Mouse (Mus musculus) neural tube, embryonic 15.5 days (tissue): Measurements from ENCODE around the gene Gnas. TPM values are rescaled to one million over a fixed set of nuclear protein-coding genes. Genes with fewer than 3 reads are reported as not detected.

Experiments
- ATAC-seq: fragments of 200-750 bp; cut with Nextera tagmentation; 2 replicates; pipeline ENCODE4 v1.8.0; 2017; ENCODE audit warnings: mild to moderate bottlenecking, moderate TSS enrichment, moderate library complexity; ENCODE audit not compliant: low FRiP score
- H3K27ac ChIP-seq: fragments of 300-500 bp; sonication (generic); replicated peaks from 2 replicates; pipeline ENCODE4 v1.5.1; 2015; ENCODE audit warnings: mild to moderate bottlenecking, inconsistent platforms
- H3K27me3 ChIP-seq: fragments of 300-500 bp; sonication (generic); replicated peaks from 2 replicates; pipeline ENCODE4 v1.6.1; 2015; ENCODE audit warnings: inconsistent platforms
- H3K36me3 ChIP-seq: fragments of 300-500 bp; sonication (generic); 2 replicates; pipeline ENCODE4 v1.6.1; 2015; ENCODE audit warnings: inconsistent platforms
- H3K4me1 ChIP-seq: fragments of 300-500 bp; sonication (generic); 2 replicates; pipeline ENCODE4 v1.6.1; 2015; ENCODE audit warnings: inconsistent platforms
- H3K4me2 ChIP-seq: fragments of 300-500 bp; sonication (generic); 2 replicates; pipeline ENCODE4 v1.6.1; 2015; ENCODE audit warnings: inconsistent platforms, mild to moderate bottlenecking, moderate library complexity
- H3K4me3 ChIP-seq: fragments of 300-500 bp; sonication (generic); replicated peaks from 2 replicates; pipeline ENCODE4 v1.5.1; 2015; ENCODE audit warnings: mild to moderate bottlenecking, inconsistent platforms
- H3K9ac ChIP-seq: fragments of 300-500 bp; sonication (generic); replicated peaks from 2 replicates; pipeline ENCODE4 v1.6.1; 2015; ENCODE audit warnings: mild to moderate bottlenecking, inconsistent platforms
- H3K9me3 ChIP-seq: fragments of 300-500 bp; sonication (generic); replicated peaks from 2 replicates; pipeline ENCODE4 v1.6.1; 2016; ENCODE audit warnings: inconsistent platforms
- WGBS: fragments of 180-500 bp; shearing (Covaris S2); methylation state at CpG from one replicate; pipeline ENCODE4 v1.1.7; 2015; ENCODE audit warnings: mixed read lengths; 5-methylcytosine and 5-hydroxymethylcytosine counted together
- polyA plus RNA-seq: library from polyadenylated mRNA; unstranded; fragments of >200 nt; fragmentation: Nextera tagmentation; extraction: Ambion mirVana; gene quantifications from 2 replicates; pipeline ENCODE4 v1.2.1, GENCODE M21; 2015

The Gnas gene
- polyA plus RNA-seq, 1 experiment from 2014 or later: 1,770 TPM

- WGBS: 92% methylated on average over 5 of the region's 5 CpGs
- Histone ChIP-seq H3K9ac (no peak overlapping the region), H3K27ac (no peak overlapping the region), H3K4me1 (no peaks in the 10 kb centered on the region), H3K36me3 (peaks cover 2% of the 10 kb centered on the region; the same call in 1 of the 2 replicates), H3K27me3 (no peaks in the 10 kb centered on the region), H3K4me3 (no peak overlapping the region), H3K4me2 (no peak overlapping the region), H3K9me3 (no peaks in the 10 kb centered on the region)
- ATAC-seq: no peak
Observed at GRCm38 (mm10) chr2:174273131-174273530, 11.0 kb upstream of the Gnas start.

GRCm38 (mm10) chr2:174273961-174274360, 10.2 kb upstream of the Gnas start:
- Histone ChIP-seq H3K9ac (no peak overlapping the region), H3K9me3 (no peaks in the 10 kb centered on the region), H3K4me1 (no peaks in the 10 kb centered on the region), H3K36me3 (no peaks in the 10 kb centered on the region; the same call in 1 of the 2 replicates), H3K4me3 (no peak overlapping the region), H3K27me3 (no peaks in the 10 kb centered on the region), H3K27ac (no peak overlapping the region), H3K4me2 (no peak overlapping the region)
- WGBS: 92% methylated on average over 2 of the region's 2 CpGs
- no peak for ATAC-seq

- Histone ChIP-seq H3K9me3 (no peaks in the 10 kb centered on the region), H3K27ac (no peak overlapping the region), H3K9ac (no peak overlapping the region), H3K4me3 (no peak overlapping the region), H3K36me3 (peaks cover 22% of the 10 kb centered on the region), H3K4me2 (no peak overlapping the region), H3K27me3 (peaks cover 15% of the 10 kb centered on the region), H3K4me1 (peaks cover 4% of the 10 kb centered on the region; the same call in 1 of the 2 replicates)
- no peak for ATAC-seq
- 77% methylated on average over 8 of the region's 8 CpGs for WGBS
Observed at GRCm38 (mm10) chr2:174279771-174280170, 4.3 kb upstream of the Gnas start.

DNA sequence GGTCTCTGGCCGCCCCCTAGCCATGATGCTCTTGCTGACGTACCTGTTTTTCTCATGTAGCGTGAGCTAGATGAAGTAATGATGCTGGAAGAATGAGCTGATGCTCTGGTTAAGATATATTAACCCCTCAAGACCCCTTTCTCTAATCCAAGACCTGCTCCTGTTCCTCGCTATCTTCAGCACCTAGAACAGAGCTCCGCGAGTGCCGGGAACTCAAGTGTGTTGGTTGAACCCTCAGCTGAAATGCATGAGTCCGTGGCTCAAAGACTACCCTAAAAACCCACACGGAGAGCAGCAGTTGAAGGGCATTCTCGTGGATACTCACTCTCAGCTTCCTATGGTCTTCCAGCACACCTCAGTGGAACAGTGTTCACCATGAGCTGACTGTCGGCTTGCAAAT, 779 bp upstream of the Gnas start:
- Histone ChIP-seq H3K9ac (no peak overlapping the region), H3K27me3 (peaks cover 47% of the 10 kb centered on the region), H3K9me3 (0 out of 2 replicates have a peak, but pooled peaks cover 11% of the 10 kb centered on the region), H3K4me2 (peak overlapping the region; percentile 56), H3K36me3 (peaks cover 42% of the 10 kb centered on the region), H3K4me1 (peaks cover 13% of the 10 kb centered on the region), H3K27ac (no peak overlapping the region), H3K4me3 (peak overlapping the region; percentile 36)
- 0 out of 2 replicates have a peak, but pooled peaks have one; percentile 14 for ATAC-seq
- WGBS: 58% methylated on average over 11 of the region's 11 CpGs

- ATAC-seq: no peak
- peak overlapping the region; percentile 56 for H3K4me2 ChIP-seq
- H3K4me3 ChIP-seq: peak overlapping the region; percentile 36
- H3K4me1 ChIP-seq: peaks cover 24% of the 10 kb centered on the region
- 0 out of 2 replicates have a peak, but pooled peaks cover 11% of the 10 kb centered on the region for H3K9me3 ChIP-seq
- H3K27ac ChIP-seq: no peak overlapping the region
- 42% methylated on average over 58 of the region's 58 CpGs for WGBS
- 0 out of 2 replicates have a peak overlapping the region, but pooled peaks have one; percentile 26 for H3K9ac ChIP-seq
- H3K36me3 ChIP-seq: peaks cover 42% of the 10 kb centered on the region
- peaks cover 56% of the 10 kb centered on the region for H3K27me3 ChIP-seq
Observed at GRCm38 (mm10) chr2:174284807-174285457, 812 bp downstream of the Gnas start.

DNA sequence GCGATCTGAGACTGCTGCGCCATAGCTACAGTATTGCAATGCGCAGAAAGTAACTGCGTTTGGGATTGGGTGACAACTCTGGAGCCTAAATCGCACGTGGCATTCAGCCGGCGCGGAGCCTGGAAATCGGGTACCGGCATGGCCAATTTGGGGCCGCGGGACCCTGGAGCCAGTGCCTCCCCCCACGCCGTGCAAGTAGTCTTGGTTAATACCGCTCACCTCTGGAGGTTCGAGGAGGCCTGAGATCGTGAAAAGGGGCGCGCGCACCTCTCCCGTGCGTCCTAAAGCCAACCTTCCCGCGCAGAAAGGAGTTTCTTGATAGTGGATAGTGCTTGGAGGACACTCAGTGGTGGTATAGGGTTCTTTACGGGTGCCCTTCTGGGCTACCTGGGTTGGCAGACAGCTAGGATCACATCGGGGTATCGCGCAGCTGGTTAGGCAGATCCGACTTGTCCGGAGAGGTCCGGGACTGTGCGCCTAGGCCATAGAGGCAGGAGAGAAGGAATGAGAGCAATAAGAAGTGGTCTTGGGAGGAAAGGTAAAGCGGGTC, 1.9 kb downstream of the Gnas start:
- Histone ChIP-seq H3K27ac (no peak overlapping the region), H3K36me3 (peaks cover 42% of the 10 kb centered on the region), H3K4me3 (peak overlapping the region; percentile 36), H3K9ac (no peak overlapping the region), H3K4me2 (peak overlapping the region; percentile 56), H3K4me1 (peaks cover 35% of the 10 kb centered on the region), H3K9me3 (0 out of 2 replicates have a peak, but pooled peaks cover 11% of the 10 kb centered on the region), H3K27me3 (peaks cover 56% of the 10 kb centered on the region)
- ATAC-seq: no peak
- 58% methylated on average over 34 of the region's 34 CpGs for WGBS

DNA sequence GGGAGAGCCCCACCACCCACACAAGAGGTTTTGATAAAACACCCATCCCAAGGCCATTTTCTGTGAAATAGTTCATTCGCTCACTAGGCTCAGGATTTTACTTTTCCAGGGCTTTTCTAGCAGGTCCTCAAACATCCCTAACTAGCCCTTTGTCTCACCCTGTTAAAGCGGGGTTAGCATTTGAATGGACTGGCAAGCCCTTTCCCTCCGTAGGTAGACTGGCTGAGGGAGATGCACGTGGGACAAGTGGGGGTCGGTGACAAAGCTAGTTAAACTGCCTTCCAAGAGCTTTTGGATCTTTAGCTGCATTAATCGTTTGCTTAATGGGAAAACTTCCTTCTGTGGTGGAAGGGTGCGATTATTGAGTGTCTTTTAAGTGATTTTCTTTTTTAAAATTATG, 3.8 kb downstream of the Gnas start:
- Histone ChIP-seq H3K4me2 (no peak overlapping the region), H3K9me3 (0 out of 2 replicates have a peak, but pooled peaks cover 11% of the 10 kb centered on the region), H3K4me1 (peaks cover 53% of the 10 kb centered on the region), H3K9ac (no peak overlapping the region), H3K4me3 (peak overlapping the region; percentile 9; the same call in 1 of the 2 replicates), H3K27ac (no peak overlapping the region), H3K27me3 (peaks cover 54% of the 10 kb centered on the region), H3K36me3 (peaks cover 38% of the 10 kb centered on the region)
- 38% methylated on average over 7 of the region's 7 CpGs for WGBS
- ATAC-seq: no peak

DNA sequence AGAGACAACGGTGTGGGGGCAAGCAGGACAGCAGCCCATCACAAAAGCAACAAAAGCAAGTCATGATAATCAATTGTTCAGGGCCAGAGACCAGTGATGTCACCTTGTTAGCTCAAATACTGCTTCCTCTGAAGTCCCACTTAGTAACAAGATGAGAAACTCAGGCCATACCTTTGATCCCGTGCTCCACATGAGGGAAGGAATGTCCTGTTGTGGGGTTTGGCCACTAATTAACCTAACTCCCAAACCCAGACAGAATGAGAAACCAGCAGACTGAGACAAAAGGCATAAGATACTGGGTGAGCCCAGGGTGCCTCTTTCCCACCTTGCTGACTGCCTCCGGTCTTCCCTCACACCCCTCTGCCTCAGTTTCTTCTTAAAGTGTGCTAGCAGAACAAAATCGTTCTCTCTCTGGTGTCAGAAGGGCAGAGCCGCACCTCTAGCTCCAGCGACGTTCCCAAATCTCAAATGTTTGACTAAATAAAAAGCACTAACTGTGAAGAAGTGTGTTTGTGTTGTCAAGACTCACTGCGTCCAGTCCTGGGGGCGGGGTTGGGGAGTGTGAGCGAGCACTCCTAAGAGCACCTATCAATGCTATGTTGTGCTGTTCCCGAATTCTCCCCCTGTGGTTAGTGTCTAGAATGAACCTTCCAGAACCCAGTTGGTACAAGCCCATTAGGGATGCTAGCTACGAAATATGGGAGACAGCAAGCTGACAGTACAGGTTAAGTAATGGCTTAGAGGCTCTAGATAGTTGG, 4.7 kb downstream of the Gnas start:
- no peak for ATAC-seq
- Histone ChIP-seq H3K9ac (no peak overlapping the region), H3K4me3 (no peak overlapping the region), H3K27me3 (peaks cover 49% of the 10 kb centered on the region), H3K9me3 (0 out of 2 replicates have a peak, but pooled peaks cover 11% of the 10 kb centered on the region), H3K27ac (no peak overlapping the region), H3K4me2 (no peak overlapping the region), H3K4me1 (peaks cover 60% of the 10 kb centered on the region), H3K36me3 (peaks cover 30% of the 10 kb centered on the region)
- 41% methylated on average over 12 of the region's 12 CpGs for whole genome bisulfite sequencing

DNA sequence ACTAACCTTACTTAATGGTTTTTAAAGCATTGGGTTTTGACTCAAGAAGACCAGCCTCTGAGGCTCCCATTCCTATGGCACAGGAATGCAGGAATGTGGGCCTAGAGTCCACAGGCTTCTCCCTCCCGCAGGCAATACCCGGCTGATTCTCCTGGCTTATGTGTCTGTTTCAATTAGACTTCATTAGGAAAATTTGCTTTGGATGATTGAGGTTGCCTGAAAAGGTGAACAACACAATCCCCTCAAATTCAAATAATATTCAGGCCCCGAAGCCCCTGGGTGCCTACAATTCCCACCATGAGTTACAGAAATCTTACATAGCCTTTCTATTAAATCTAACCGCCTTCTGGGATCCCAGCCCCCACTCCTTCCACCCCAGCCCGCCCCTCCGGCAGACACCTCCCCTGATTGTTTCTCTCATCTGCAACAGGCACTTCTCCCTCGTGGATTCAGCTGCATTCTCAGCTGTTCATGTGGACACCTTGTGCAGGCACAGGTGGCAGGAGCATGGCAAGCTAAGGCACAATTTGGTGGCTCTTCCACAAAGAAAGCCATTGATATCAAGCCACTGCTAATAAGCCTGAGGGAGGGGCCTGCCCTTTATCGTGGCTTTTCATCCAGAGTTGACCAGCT, 7.0 kb downstream of the Gnas start:
- Histone ChIP-seq H3K4me3 (peak overlapping the region; percentile 28), H3K9ac (peak overlapping the region; percentile 26; the same call in 1 of the 2 replicates), H3K36me3 (peaks cover 7% of the 10 kb centered on the region), H3K27ac (peak overlapping the region; percentile 45; the same call in 1 of the 2 replicates), H3K27me3 (peaks cover 28% of the 10 kb centered on the region), H3K9me3 (peaks cover 10% of the 10 kb centered on the region; the same call in 1 of the 2 replicates), H3K4me2 (peak overlapping the region; percentile 59), H3K4me1 (peaks cover 53% of the 10 kb centered on the region)
- 57% methylated on average over 8 of the region's 8 CpGs for WGBS
- ATAC-seq: no peak

GRCm38 (mm10) chr2:174291662-174292030, 7.5 kb downstream of the Gnas start:
- peaks cover 58% of the 10 kb centered on the region for H3K4me1 ChIP-seq
- H3K36me3 ChIP-seq: peaks cover 2% of the 10 kb centered on the region
- H3K9ac ChIP-seq: 0 out of 2 replicates have a peak overlapping the region, but pooled peaks have one; percentile 26
- H3K4me2 ChIP-seq: peak overlapping the region; percentile 59
- peak overlapping the region; percentile 28 for H3K4me3 ChIP-seq
- no peak for ATAC-seq
- H3K27me3 ChIP-seq: peaks cover 26% of the 10 kb centered on the region
- H3K27ac ChIP-seq: peak overlapping the region; percentile 45; the same call in 1 of the 2 replicates
- WGBS: 32% methylated on average over 2 of the region's 2 CpGs
- peaks cover 6% of the 10 kb centered on the region; the same call in 1 of the 2 replicates for H3K9me3 ChIP-seq

DNA sequence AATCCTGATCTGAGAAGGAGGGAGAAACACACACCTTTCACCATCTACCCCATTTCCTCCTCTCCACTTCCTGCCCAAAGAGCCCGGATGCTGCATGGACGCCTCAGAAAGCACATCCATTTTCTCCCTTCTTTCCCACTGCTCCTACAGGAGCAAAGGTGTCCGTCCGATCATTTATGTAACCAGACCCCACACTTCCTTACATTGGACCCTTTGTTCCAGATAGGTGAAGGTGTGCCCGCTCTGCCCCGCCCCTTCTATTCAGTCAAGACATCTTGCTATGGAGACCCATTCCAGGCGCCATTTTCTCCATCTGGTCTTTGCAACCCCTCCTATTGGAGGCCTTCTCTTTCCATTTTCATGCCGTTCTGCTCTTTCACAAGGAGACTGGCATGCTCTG, 10.3 kb downstream of the Gnas start:
- Histone ChIP-seq H3K4me1 (peaks cover 73% of the 10 kb centered on the region), H3K9ac (peak overlapping the region; percentile 57), H3K9me3 (peaks cover 15% of the 10 kb centered on the region), H3K4me3 (peak overlapping the region; percentile 59), H3K27ac (peak overlapping the region; percentile 80), H3K36me3 (no peaks in the 10 kb centered on the region), H3K4me2 (peak overlapping the region; percentile 69), H3K27me3 (peaks cover 25% of the 10 kb centered on the region)
- ATAC-seq: peak; percentile 21; the same call in 1 of the 2 replicates
- 57% methylated on average over 8 of the region's 8 CpGs for WGBS
